Mouse (Mus musculus) hindbrain, embryonic 14.5 days (tissue): ENCODE data around the gene Irf8. TPM values are rescaled to one million over a fixed set of nuclear protein-coding genes. Genes with fewer than 3 reads are reported as not detected.

Experiments
- ATAC-seq: fragments of 200-750 bp; cut with Nextera tagmentation; 2 replicates; pipeline ENCODE4 v1.8.0; 2017; ENCODE audit warnings: moderate number of reproducible peaks, mild to moderate bottlenecking, moderate TSS enrichment, moderate library complexity; ENCODE audit not compliant: low FRiP score
- DNase-seq: peaks from one replicate; pipeline ENCODE4 v3.0.0-alpha.2; 2015; ENCODE audit warnings: low spot score
- H3K27ac ChIP-seq: fragments of 300-500 bp; sonication (generic); 2 replicates; pipeline ENCODE4 v1.5.1; 2014; ENCODE audit warnings: mild to moderate bottlenecking, moderate library complexity
- H3K27me3 ChIP-seq: fragments of 300-500 bp; sonication (generic); 2 replicates; pipeline ENCODE4 v1.6.1; 2014; ENCODE audit warnings: mild to moderate bottlenecking, low read length, mixed read lengths; ENCODE audit not compliant: control insufficient read depth, insufficient read depth
- H3K36me3 ChIP-seq: fragments of 300-500 bp; sonication (generic); replicated peaks from 2 replicates; pipeline ENCODE4 v1.6.1; 2014; ENCODE audit not compliant: control insufficient read depth, insufficient read depth
- H3K4me1 ChIP-seq: fragments of 300-500 bp; sonication (generic); replicated peaks from 2 replicates; pipeline ENCODE4 v1.6.1; 2014; ENCODE audit warnings: antibody characterized with exemption, low read length, mixed read lengths; ENCODE audit not compliant: control insufficient read depth, insufficient read depth
- H3K4me2 ChIP-seq: fragments of 300-500 bp; sonication (generic); replicated peaks from 2 replicates; pipeline ENCODE4 v1.6.1; 2014; ENCODE audit warnings: mild to moderate bottlenecking, moderate library complexity
- H3K4me3 ChIP-seq: fragments of 300-500 bp; sonication (generic); replicated peaks from 2 replicates; pipeline ENCODE4 v1.5.1; 2014; ENCODE audit warnings: mild to moderate bottlenecking, low read length
- H3K9ac ChIP-seq: fragments of 300-500 bp; sonication (generic); 2 replicates; pipeline ENCODE4 v1.6.1; 2014
- H3K9me3 ChIP-seq: fragments of 300-500 bp; sonication (generic); 2 replicates; pipeline ENCODE4 v1.6.1; 2016; ENCODE audit warnings: low read length; ENCODE audit not compliant: control insufficient read depth
- WGBS: fragments of 180-500 bp; shearing (Covaris S2); extraction: QIAGEN DNeasy Blood & Tissue Kit; methylation state at CpG from one replicate; pipeline ENCODE4 v1.1.7; 2014; 5-methylcytosine and 5-hydroxymethylcytosine counted together
- polyA plus RNA-seq: library from polyadenylated mRNA; unstranded; fragments of >200 nt; fragmentation: Nextera tagmentation; extraction: Ambion mirVana; gene quantifications from 2 replicates; pipeline ENCODE4 v1.2.1, GENCODE M21; 2014

Gene Irf8
- polyA plus RNA-seq, result 3.2 and 5.1 TPM in 2 replicates

DNA sequence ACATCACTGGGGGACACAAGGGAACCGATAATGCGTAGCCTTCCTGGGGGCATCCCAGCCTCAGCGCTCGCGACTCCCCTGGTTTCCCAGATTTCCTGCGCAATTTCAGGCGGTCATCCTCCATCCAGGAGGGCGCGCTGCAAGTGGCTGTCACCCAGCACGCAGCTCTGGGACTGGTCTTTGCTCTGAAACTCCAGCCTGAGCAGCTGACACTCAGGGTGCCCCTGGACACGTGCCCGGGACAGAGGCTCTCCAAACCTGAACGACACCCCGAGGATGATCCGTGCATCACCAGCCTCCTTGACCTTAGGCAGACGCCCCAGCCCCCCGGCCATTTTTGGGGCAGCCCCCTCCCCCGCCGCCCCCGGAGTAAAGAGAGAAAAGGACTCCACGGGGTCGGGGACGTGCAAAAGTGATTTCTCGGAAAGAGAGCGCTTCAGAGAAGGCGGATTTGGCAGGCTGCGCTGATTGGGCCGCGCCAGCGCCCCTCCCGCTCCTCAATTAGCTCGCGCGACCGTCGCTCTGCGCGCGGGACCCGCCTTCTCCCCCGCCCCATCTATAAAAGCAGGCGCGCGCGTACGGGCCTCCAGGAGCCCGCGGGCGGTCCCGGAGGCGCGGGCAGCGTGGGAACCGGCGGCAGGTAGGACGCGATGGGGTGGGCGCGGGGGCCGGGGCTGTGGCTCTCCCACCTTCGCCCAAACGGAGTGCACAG, at the start of gene Irf8:
TSS of gene Irf8 (plus strand) at position 589 of the 712 bp plus-strand sequence.
- under 1% methylated on average over 62 of the region's 62 CpGs for WGBS
- ATAC-seq, result peak; percentile 85

GRCm38 (mm10) chr8:120686576-120686975, 49.6 kb upstream of the Irf8 start:
- no peak overlapping the region for H3K9ac ChIP-seq
- no peaks in the 10 kb centered on the region for H3K9me3 ChIP-seq
- ATAC-seq (no peak), DNase-seq (no peak)
- no peaks in the 10 kb centered on the region for H3K36me3 ChIP-seq
- no peaks in the 10 kb centered on the region for H3K27me3 ChIP-seq
- no peak overlapping the region for H3K4me3 ChIP-seq
- H3K4me2 ChIP-seq, result no peak overlapping the region
- H3K4me1 ChIP-seq, result no peaks in the 10 kb centered on the region
- H3K27ac ChIP-seq, result no peak overlapping the region
- WGBS, result 87% methylated on average over 5 of the region's 5 CpGs

More for the DNA sequence above, at the start of gene Irf8:
- Histone ChIP-seq H3K4me3 (peak within 1 kb of the TSS; percentile 52), H3K4me2 (peak within 1 kb of the TSS; percentile 100), H3K36me3 (no peaks in the 10 kb centered on the region), H3K27me3 (peaks cover 43% of the 10 kb centered on the region), H3K27ac (no peak within 1 kb of the TSS), H3K4me1 (peaks cover 14% of the 10 kb centered on the region), H3K9ac (peak within 1 kb of the TSS; percentile 60), H3K9me3 (no peaks in the 10 kb centered on the region)
- peak; percentile 87 for DNase-seq

GRCm38 (mm10) chr8:120687786-120688185, 48.4 kb upstream of the Irf8 start:
- H3K4me3 ChIP-seq, result no peak overlapping the region
- ATAC-seq, result no peak
- H3K9me3 ChIP-seq, result no peaks in the 10 kb centered on the region
- H3K9ac ChIP-seq, result no peak overlapping the region
- H3K4me2 ChIP-seq, result no peak overlapping the region
- H3K4me1 ChIP-seq, result no peaks in the 10 kb centered on the region
- H3K36me3 ChIP-seq, result no peaks in the 10 kb centered on the region
- H3K27ac ChIP-seq, result no peak overlapping the region
- DNase-seq, result no peak
- 74% methylated on average over 8 of the region's 8 CpGs for WGBS
- no peaks in the 10 kb centered on the region for H3K27me3 ChIP-seq

DNA sequence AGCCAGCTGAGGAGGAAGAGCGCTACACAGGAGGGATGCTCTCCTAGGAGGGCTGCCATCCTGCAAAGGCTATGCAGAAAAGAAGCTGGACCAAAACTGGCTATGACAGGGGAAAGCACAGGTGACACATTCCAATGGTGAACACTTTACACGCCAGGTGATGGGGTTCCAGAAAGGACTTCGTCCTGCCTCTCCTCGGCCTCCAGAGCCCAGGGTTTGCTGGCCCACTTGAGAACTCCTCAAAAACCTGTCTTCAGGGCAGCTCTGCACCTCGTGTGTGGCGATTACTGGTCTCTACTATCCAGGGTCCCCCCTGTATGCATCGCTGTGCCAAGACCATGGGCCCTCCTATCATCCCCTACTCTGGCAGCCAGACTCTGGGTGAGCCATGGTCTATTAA, 47.6 kb upstream of the Irf8 start:
- 89% methylated on average over 7 of the region's 7 CpGs for WGBS
- Histone ChIP-seq H3K27me3 (no peaks in the 10 kb centered on the region), H3K4me1 (no peaks in the 10 kb centered on the region), H3K27ac (no peak overlapping the region), H3K4me2 (no peak overlapping the region), H3K9ac (no peak overlapping the region), H3K9me3 (no peaks in the 10 kb centered on the region), H3K36me3 (no peaks in the 10 kb centered on the region), H3K4me3 (no peak overlapping the region)
- DNase-seq (no peak), ATAC-seq (no peak)

GRCm38 (mm10) chr8:120692934-120693333, 43.2 kb upstream of the Irf8 start:
- DNase-seq (no peak), ATAC-seq (no peak)
- Histone ChIP-seq H3K9ac (no peak overlapping the region), H3K4me1 (no peaks in the 10 kb centered on the region; the same call in 1 of the 2 replicates), H3K4me3 (no peak overlapping the region), H3K27me3 (no peaks in the 10 kb centered on the region), H3K27ac (no peak overlapping the region), H3K36me3 (no peaks in the 10 kb centered on the region), H3K9me3 (no peaks in the 10 kb centered on the region), H3K4me2 (no peak overlapping the region)
- 70% methylated on average over 4 of the region's 4 CpGs for WGBS

DNA sequence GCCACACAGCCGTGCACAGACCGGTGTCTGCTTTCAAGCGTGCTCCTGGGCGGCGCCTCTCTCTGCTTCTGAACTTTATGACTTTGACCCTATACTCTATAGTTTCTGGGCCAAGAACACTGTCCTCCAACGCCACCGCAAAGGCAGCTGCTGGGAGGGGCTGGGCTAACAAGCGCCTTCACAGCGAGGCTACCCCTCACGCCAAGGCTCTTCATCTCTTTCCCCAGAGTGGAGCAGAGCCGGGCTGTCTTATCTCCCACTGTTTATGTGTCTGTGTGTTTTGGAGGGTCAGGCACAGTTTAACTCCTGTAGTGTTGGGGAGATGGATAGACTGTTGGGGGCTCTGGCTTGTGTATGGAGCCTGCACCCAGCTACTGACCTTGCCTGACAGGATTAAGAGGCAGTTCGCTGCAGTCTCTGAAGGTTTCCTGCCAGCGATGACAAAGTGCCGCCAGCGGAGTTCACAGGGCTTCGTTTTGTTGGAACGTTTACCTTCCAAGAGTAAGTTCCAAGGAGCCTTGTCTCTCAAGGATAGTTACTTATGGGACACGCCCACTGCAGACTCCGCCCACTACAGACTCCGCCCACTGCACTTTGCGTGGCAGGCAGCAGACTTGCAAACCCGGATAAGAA, 42.2 kb upstream of the Irf8 start:
- no peak for DNase-seq

GRCm38 (mm10) chr8:120696401-120697153, 39.6 kb upstream of the Irf8 start:
- H3K9ac ChIP-seq, result no peak overlapping the region
- no peaks in the 10 kb centered on the region for H3K27me3 ChIP-seq
- 52% methylated on average over 13 of the region's 13 CpGs for WGBS
- DNase-seq (peak; percentile 41), ATAC-seq (no peak)
- H3K4me2 ChIP-seq, result no peak overlapping the region
- no peaks in the 10 kb centered on the region for H3K36me3 ChIP-seq
- H3K4me3 ChIP-seq, result no peak overlapping the region
- no peaks in the 10 kb centered on the region; the same call in 1 of the 2 replicates for H3K4me1 ChIP-seq
- H3K9me3 ChIP-seq, result no peaks in the 10 kb centered on the region
- H3K27ac ChIP-seq, result 0 out of 2 replicates have a peak overlapping the region, but pooled peaks have one; percentile 26

More for the DNA sequence above, 42.2 kb upstream of the Irf8 start:
- Histone ChIP-seq H3K36me3 (no peaks in the 10 kb centered on the region), H3K9ac (no peak overlapping the region), H3K9me3 (no peaks in the 10 kb centered on the region), H3K27ac (no peak overlapping the region), H3K4me2 (no peak overlapping the region), H3K27me3 (no peaks in the 10 kb centered on the region), H3K4me3 (no peak overlapping the region), H3K4me1 (no peaks in the 10 kb centered on the region; the same call in 1 of the 2 replicates)
- ATAC-seq, result no peak
- WGBS, result 52% methylated on average over 22 of the region's 22 CpGs

DNA sequence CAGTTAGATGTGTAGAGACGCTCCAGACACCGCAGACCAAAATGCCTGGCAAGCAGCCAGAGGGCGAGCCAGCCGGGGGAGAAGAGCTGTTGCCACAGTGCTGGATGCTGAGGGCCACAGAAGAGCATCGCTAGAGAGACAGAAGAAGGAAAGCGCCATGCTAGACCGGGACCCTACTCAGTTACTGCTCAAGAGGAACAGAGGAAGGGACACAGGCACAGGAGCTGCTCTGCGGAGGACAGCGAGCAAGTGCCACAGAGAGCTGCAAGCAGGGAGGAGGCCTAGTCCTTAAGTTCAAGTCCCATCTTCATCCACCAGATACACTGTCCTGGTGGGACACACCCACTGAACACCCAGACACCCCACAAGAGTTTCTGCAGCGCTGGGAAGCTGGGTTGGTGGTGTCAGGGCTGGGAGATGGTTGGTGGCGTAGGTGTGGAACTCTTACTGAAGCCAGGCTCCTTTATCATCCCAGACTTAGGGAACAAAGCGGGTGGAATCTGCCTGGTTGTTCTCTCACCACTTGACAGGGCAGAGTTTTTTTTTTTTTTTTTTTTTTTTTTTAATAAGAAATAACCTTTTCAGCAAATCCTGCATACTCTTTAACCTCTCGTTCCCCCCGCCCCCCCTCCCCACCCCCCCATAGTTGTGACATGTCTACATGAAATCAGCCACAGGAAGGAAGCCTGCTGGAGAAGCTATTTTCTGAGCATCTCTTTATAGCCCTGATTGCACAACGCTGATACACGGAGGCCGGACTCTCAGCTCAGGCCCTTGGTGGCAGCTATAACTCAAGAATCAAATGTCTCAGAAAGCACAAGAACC, 38.8 kb upstream of the Irf8 start:
- 78% methylated on average over 17 of the region's 17 CpGs for WGBS
- no peak for ATAC-seq
- DNase-seq, result peak; percentile 36

More for the DNA sequence above, 38.8 kb upstream of the Irf8 start:
- Histone ChIP-seq H3K9ac (no peak overlapping the region), H3K27ac (no peak overlapping the region), H3K27me3 (no peaks in the 10 kb centered on the region; the same call in 1 of the 2 replicates), H3K36me3 (no peaks in the 10 kb centered on the region), H3K4me1 (no peaks in the 10 kb centered on the region; the same call in 1 of the 2 replicates), H3K4me3 (no peak overlapping the region), H3K9me3 (no peaks in the 10 kb centered on the region), H3K4me2 (no peak overlapping the region)
